Mouse (Mus musculus): Measurements from ENCODE around the gene Slc51b.

Slc51b gene

GRCm38 (mm10) chr9:65372449-65372848 is 50.3 kb downstream of the Slc51b start:
- DNase-seq (ENCODE audit: low read depth, low spot score), result no peak

- DNase-seq (ENCODE audit: low read depth, low spot score), result no peak
Observed at GRCm38 (mm10) chr9:65371756-65372155, 51.0 kb downstream of the Slc51b start.

- no peak for DNase-seq (ENCODE audit: low read depth, low spot score)
Observed at GRCm38 (mm10) chr9:65365721-65366120, 57.0 kb downstream of the Slc51b start.

- peak; percentile 86 for DNase-seq (ENCODE audit: low read depth, low spot score)
Observed at GRCm38 (mm10) chr9:65363684-65364083, 59.1 kb downstream of the Slc51b start.

Measured in retina, adult 2 months (tissue).